Mouse (Mus musculus) neural tube, embryonic 11.5 days (tissue): ENCODE measurements at regions not wholly inside any gene's neighbourhood (a gene's known extent, or its start where the extent isn't known, plus 50 kb on each side); places are given as distances from the start of the nearest gene placed in this dataset.
A peak's percentile ranks its signal among the peaks of the same experiment; 100 is the strongest.

Experiments used
- ATAC-seq: fragments of 200-750 bp; cut with Nextera tagmentation; 2 replicates; pipeline ENCODE4 v1.8.0; 2017; ENCODE audit warnings: moderate number of reproducible peaks, mild to moderate bottlenecking, moderate TSS enrichment, moderate library complexity; ENCODE audit not compliant: insufficient read depth, low FRiP score, low TSS enrichment
- DNase-seq: peaks from one replicate; pipeline ENCODE4 v3.0.0-alpha.2; 2015; ENCODE audit warnings: low spot score
- H3K27ac ChIP-seq: fragments of 300-500 bp; sonication (generic); 2 replicates; pipeline ENCODE4 v1.5.1; 2014; ENCODE audit warnings: low read depth, mild to moderate bottlenecking, low read length
- H3K27me3 ChIP-seq: fragments of 300-500 bp; sonication (generic); 2 replicates; pipeline ENCODE4 v1.6.1; 2014; ENCODE audit warnings: mild to moderate bottlenecking, low read length, mixed read lengths; ENCODE audit not compliant: control insufficient read depth, insufficient read depth
- H3K36me3 ChIP-seq: fragments of 300-500 bp; sonication (generic); 2 replicates; pipeline ENCODE4 v1.6.1; 2014; ENCODE audit warnings: mild to moderate bottlenecking, low read length, moderate library complexity, mixed read lengths; ENCODE audit not compliant: control insufficient read depth, insufficient read depth
- H3K4me1 ChIP-seq: fragments of 300-500 bp; sonication (generic); 2 replicates; pipeline ENCODE4 v1.6.1; 2014; ENCODE audit warnings: low read length, mixed read lengths; ENCODE audit not compliant: control insufficient read depth, insufficient read depth
- H3K4me2 ChIP-seq: fragments of 300-500 bp; sonication (generic); 2 replicates; pipeline ENCODE4 v1.6.1; 2014; ENCODE audit warnings: low read depth, mild to moderate bottlenecking, moderate library complexity
- H3K4me3 ChIP-seq: fragments of 300-500 bp; sonication (generic); 2 replicates; pipeline ENCODE4 v1.5.1; 2014; ENCODE audit warnings: low read depth, low read length
- H3K9ac ChIP-seq: fragments of 300-500 bp; sonication (generic); 2 replicates; pipeline ENCODE4 v1.6.1; 2014; ENCODE audit warnings: mild to moderate bottlenecking, low read length
- H3K9me3 ChIP-seq: fragments of 300-500 bp; sonication (generic); 2 replicates; pipeline ENCODE4 v1.6.1; 2016; ENCODE audit warnings: low read length; ENCODE audit not compliant: control insufficient read depth
- WGBS: fragments of 180-500 bp; shearing (Covaris S2); extraction: QIAGEN DNeasy Blood & Tissue Kit; methylation state at CpG from one replicate; pipeline ENCODE4 v1.1.7; 2014; 5-methylcytosine and 5-hydroxymethylcytosine counted together

DNA sequence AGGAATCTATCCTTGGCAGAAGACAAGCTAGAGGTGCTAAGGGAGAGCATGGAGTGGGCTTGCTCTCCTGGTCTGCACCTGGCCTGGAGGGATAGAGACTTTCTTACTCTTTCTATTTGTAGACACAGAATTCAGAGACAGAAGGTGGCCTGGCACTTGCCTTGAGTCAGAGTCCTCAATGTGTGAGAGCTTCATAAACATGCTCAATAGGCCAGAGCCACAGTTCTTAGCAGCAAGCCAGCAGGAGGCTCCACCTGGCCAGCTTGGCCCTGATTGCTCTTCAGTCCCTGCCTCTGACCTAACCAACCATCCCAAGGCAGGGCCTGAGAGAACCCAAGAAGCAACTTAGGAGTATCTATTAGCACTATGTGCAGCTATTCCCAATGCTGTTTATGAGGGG, 103.9 kb upstream of the Cmc1 start:
- ATAC-seq, result no peak
- H3K4me2 ChIP-seq, result no peak overlapping the region

DNA sequence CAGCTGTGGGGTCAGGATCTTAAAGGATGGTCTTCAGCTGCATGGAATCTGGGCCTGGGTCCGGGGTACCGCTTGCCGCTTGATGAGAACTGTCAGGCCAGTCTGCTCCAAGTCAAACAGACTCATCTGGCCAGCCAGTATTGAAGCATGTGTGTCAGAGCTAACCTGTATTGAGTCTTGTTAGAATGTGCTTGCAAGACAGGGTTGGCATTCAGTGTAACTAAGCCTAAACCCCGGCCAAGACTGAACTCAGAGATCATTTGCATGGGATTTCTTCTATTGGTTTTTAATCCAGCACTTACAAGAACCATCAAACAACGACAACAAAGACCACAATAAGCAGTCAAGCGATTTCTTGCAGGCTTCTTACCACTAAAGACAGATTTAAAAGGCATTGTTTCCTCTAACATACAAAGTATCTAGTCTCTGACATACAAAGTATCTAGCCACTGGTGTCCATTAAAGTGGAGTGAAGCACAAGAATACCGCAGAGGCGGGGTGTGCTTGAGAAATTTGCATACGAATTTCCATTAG, 105.3 kb upstream of the Cmc1 start:
- peak; percentile 42; the same call in 1 of the 2 replicates for ATAC-seq
- H3K4me2 ChIP-seq, result no peak overlapping the region
- H3K4me1 ChIP-seq, result no peaks in the 10 kb centered on the region
- H3K27ac ChIP-seq, result no peak overlapping the region
- H3K9me3 ChIP-seq, result no peaks in the 10 kb centered on the region
- H3K36me3 ChIP-seq, result no peaks in the 10 kb centered on the region
- no peak for DNase-seq
- no peaks in the 10 kb centered on the region for H3K27me3 ChIP-seq
- no peak overlapping the region for H3K4me3 ChIP-seq
- 46% methylated on average over 9 of the region's 9 CpGs for WGBS
- H3K9ac ChIP-seq, result no peak overlapping the region

More for the DNA sequence above, 103.9 kb upstream of the Cmc1 start:
- no peaks in the 10 kb centered on the region for H3K27me3 ChIP-seq
- no peak overlapping the region for H3K27ac ChIP-seq
- no peaks in the 10 kb centered on the region for H3K36me3 ChIP-seq
- no peaks in the 10 kb centered on the region for H3K9me3 ChIP-seq
- H3K9ac ChIP-seq, result no peak overlapping the region
- H3K4me1 ChIP-seq, result no peaks in the 10 kb centered on the region
- no peak overlapping the region for H3K4me3 ChIP-seq
- no peak for DNase-seq

DNA sequence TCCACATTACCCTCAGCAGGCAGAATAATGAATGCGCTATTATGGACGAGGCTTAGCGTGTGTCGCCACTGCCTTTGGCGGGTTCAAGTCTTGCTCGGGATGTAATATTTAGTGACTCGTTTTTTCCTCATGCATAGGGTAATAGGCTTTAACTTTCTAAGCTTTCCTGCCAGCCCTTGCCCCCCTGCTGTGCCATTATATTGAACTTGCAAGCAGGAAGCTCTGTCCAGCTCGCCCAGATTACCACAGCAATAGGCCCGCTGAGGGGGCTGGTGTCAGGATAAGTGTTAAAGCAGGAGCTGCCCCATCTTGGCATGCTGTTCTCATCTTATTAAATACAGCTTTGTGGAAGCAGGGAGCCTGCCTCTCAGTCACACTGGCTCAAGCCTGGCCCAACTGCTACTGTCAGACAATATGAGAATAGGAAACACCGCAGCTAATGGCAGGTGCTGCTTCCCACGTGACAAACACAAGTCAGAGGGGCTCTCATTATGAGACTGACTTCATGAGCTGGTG, 105.8 kb upstream of the Cmc1 start:
- H3K9me3 ChIP-seq, result no peaks in the 10 kb centered on the region
- DNase-seq (peak; percentile 62), ATAC-seq (peak; percentile 92)
- no peak overlapping the region for H3K27ac ChIP-seq
- WGBS, result 15% methylated on average over 11 of the region's 11 CpGs
- no peaks in the 10 kb centered on the region for H3K4me1 ChIP-seq
- no peak overlapping the region for H3K4me3 ChIP-seq
- no peaks in the 10 kb centered on the region for H3K36me3 ChIP-seq
- H3K4me2 ChIP-seq, result no peak overlapping the region
- no peak overlapping the region for H3K9ac ChIP-seq
- no peaks in the 10 kb centered on the region for H3K27me3 ChIP-seq

DNA sequence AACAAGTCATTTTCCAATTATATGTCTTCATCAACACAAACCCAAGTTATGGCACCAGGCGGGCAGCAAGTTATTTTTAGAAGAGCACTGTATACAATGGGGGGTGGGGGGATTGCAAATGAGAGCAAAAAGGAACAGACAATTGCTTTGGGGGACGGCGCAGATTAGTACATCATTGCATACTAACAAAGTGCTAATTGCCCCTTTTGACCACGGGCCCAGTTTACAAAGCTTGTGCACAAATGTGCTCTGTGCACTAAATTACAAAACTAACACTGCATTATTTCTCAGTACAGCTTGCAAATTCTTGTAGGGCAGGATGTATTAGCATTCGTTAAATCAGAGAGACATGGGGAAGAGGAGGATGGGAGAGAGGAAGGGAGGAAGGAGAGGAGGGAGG, 116.3 kb upstream of the Cmc1 start:
- 64% methylated on average over 5 of the region's 5 CpGs for WGBS
- Histone ChIP-seq H3K36me3 (no peaks in the 10 kb centered on the region), H3K4me1 (no peaks in the 10 kb centered on the region), H3K4me2 (no peak overlapping the region), H3K4me3 (no peak overlapping the region), H3K9me3 (no peaks in the 10 kb centered on the region), H3K27me3 (no peaks in the 10 kb centered on the region), H3K9ac (no peak overlapping the region), H3K27ac (no peak overlapping the region)
- DNase-seq (no peak), ATAC-seq (no peak)

DNA sequence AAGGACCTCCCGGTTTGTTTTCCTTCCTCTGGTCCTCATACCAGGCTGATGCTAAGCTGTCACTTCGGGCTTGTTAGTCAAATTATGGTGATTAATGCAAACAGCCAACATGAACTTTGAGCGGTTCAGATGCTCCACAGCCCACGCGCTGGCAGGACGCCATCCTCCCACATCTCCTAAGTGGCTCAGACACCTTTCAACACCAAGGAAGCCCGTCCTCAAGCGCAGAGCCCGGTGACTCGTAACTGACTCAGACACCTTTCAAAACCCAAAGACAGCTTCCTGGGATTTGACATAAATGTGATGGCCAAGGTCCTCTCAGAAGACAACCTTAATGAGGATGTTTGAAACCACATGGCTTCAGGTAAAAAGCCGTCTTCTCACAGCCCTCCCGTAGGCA, 121.7 kb upstream of the Cmc1 start:
- Histone ChIP-seq H3K36me3 (no peaks in the 10 kb centered on the region), H3K4me3 (no peak overlapping the region)
- WGBS, result 87% methylated on average over 12 of the region's 12 CpGs

DNA sequence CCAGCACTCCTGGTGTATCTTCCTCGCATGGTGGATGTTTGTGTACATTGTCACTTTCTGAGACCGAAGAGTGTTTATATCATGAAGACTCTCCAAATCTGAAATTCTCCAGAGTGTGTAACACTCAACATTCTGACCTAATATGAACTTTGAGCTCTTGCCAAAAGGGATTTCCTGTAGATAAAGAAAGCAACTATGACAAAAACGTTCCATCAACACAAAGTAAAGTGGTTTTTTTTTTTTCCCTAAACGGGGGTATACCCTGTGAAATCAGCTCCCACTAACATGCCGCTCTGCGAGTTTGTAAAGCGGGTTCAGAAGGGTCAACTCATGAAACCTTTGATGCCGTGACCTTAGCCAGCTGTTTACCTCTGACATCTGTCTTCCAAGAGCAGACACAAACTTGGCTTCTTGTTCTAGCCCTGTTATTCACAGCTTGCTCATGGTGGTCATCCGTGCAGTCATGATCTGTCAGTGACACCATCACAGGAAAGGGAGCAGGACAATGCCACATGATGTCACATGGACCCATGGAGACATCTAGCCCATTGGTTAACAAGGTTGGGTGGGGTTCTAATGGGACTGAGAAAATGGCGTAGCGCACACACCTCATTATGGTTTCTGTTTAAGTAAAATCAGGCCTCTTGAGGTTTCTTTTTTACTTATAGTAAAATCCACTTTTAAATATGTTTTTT, 122.9 kb upstream of the Cmc1 start:
- H3K9ac ChIP-seq, result no peak overlapping the region
- no peaks in the 10 kb centered on the region for H3K9me3 ChIP-seq
- ATAC-seq, result no peak
- 82% methylated on average over 11 of the region's 11 CpGs for WGBS
- H3K4me1 ChIP-seq, result no peaks in the 10 kb centered on the region
- no peak for DNase-seq
- no peaks in the 10 kb centered on the region for H3K36me3 ChIP-seq
- no peak overlapping the region for H3K4me3 ChIP-seq
- H3K27ac ChIP-seq, result no peak overlapping the region
- no peaks in the 10 kb centered on the region for H3K27me3 ChIP-seq
- no peak overlapping the region for H3K4me2 ChIP-seq

More for the DNA sequence above, 121.7 kb upstream of the Cmc1 start:
- ATAC-seq (no peak), DNase-seq (no peak)
- H3K4me1 ChIP-seq, result no peaks in the 10 kb centered on the region
- H3K4me2 ChIP-seq, result no peak overlapping the region
- no peaks in the 10 kb centered on the region for H3K27me3 ChIP-seq
- H3K9ac ChIP-seq, result no peak overlapping the region
- no peaks in the 10 kb centered on the region for H3K9me3 ChIP-seq
- H3K27ac ChIP-seq, result no peak overlapping the region

DNA sequence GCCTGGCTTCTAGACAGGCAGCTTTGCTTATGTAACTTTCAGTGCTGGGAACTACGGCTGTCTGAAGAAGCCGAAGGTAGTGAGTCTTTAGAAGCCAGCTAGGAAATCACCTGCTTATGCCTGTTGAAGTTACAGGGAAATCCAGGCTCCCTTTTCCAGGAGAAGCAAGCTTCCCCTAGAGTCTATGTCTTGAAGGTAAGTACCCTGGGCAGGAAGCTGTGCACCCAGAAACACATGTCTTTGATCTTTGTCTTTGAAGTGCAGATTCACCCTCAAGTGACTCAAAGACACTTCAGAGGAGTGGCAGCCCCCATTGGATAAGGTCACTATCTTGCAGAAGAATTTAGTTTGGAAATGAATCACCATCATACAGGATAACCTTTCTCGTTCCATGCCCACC, 135.5 kb upstream of the Cmc1 start:
- H3K4me3 ChIP-seq, result no peak overlapping the region
- H3K4me1 ChIP-seq, result no peaks in the 10 kb centered on the region
- no peak overlapping the region for H3K4me2 ChIP-seq
- DNase-seq (no peak), ATAC-seq (no peak)
- no peaks in the 10 kb centered on the region for H3K9me3 ChIP-seq
- H3K36me3 ChIP-seq, result no peaks in the 10 kb centered on the region
- no peak overlapping the region for H3K27ac ChIP-seq
- H3K9ac ChIP-seq, result no peak overlapping the region
- no peaks in the 10 kb centered on the region for H3K27me3 ChIP-seq
- WGBS, result 64% methylated on average over 3 of the region's 3 CpGs

DNA sequence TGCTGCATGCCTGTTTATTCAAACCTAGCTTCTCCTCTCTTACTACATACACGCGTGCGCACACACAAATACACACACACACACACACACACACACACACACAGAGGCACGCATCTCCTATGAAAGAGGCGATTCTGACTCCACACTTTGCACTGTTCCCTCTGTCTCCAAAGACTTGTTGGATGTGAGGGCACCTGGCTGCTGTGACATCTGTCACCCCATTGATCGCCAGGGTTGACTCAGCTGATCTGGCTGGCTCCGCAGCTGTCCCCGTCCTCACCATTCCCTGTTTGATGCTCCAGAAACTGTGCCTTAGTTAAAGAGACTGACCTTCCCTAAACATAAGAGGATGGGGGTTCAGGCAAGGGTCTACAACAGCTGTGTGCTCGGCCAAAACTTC, 137.6 kb upstream of the Cmc1 start:
- Histone ChIP-seq H3K4me2 (no peak overlapping the region), H3K36me3 (no peaks in the 10 kb centered on the region), H3K27me3 (no peaks in the 10 kb centered on the region), H3K4me1 (no peaks in the 10 kb centered on the region), H3K27ac (no peak overlapping the region), H3K9me3 (no peaks in the 10 kb centered on the region), H3K9ac (no peak overlapping the region), H3K4me3 (no peak overlapping the region)
- DNase-seq (no peak), ATAC-seq (no peak)
- WGBS, result 81% methylated on average over 9 of the region's 9 CpGs

DNA sequence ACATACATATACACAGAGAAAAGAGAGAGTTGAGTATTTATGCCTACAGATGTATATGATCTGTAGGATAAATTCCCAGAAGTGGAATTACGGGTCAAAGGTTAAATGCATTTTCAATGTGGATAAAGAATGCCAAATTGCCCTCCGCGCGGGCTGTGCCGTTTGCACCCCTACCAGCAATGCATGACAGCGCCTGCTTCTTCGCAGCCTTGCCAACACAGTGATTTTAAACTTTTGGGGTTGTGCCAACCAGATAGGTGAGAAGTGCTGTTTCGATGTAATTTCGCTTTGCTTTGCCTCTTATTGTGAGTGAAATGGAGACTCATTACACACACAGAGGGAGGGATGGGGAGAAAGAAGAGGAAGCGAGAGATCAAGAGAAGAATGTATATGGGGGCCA, 142.9 kb upstream of the Cmc1 start:
- Histone ChIP-seq H3K4me1 (no peaks in the 10 kb centered on the region), H3K9me3 (no peaks in the 10 kb centered on the region), H3K9ac (no peak overlapping the region), H3K36me3 (no peaks in the 10 kb centered on the region), H3K4me2 (no peak overlapping the region), H3K27ac (no peak overlapping the region), H3K4me3 (no peak overlapping the region), H3K27me3 (no peaks in the 10 kb centered on the region)
- DNase-seq, result no peak
- ATAC-seq, result no peak
- 90% methylated on average over 10 of the region's 10 CpGs for WGBS
